Mouse (Mus musculus) G1E (cell line): ENCODE measurements around the gene Spcs1. TPM values are rescaled to one million over a fixed set of nuclear protein-coding genes. Genes with fewer than 3 reads are reported as not detected.

Source experiments
- ATAC-seq: 2 replicates; pipeline ENCODE4 v1.8.0; 2016; ENCODE audit warnings: mild to moderate bottlenecking; ENCODE audit not compliant: insufficient number of reproducible peaks, poor library complexity, low FRiP score, severe bottlenecking; ENCODE audit errors: extremely low read depth
- DNase-seq: peaks from one replicate; pipeline ENCODE4 v3.0.0; 2012; ENCODE audit warnings: low spot score
- H3K27me3 ChIP-seq: 2 replicates; pipeline ENCODE4 v1.6.1; 2012; ENCODE audit warnings: mild to moderate bottlenecking, low read length, inconsistent platforms; ENCODE audit not compliant: insufficient read depth
- H3K36me3 ChIP-seq: replicated peaks from 2 replicates; pipeline ENCODE3; 2012; ENCODE audit warnings: mild to moderate bottlenecking, inconsistent platforms
- H3K4me1 ChIP-seq: 2 replicates; pipeline ENCODE4 v1.6.1; 2012; ENCODE audit warnings: low read depth, low read length, inconsistent platforms, mixed read lengths; ENCODE audit not compliant: insufficient read depth
- H3K4me3 ChIP-seq: 2 replicates; pipeline ENCODE4 v1.5.1; 2012; ENCODE audit warnings: low read depth, mild to moderate bottlenecking, inconsistent platforms, low read length, moderate library complexity, mixed read lengths
- H3K9me3 ChIP-seq: replicated peaks from 2 replicates; pipeline ENCODE4 v1.6.1; 2012; ENCODE audit warnings: inconsistent platforms
- CTCF ChIP-seq: IDR thresholded peaks from 2 replicates; pipeline ENCODE4 v1.5.1; 2012; ENCODE audit warnings: low read depth, low read length, inconsistent platforms, mixed read lengths
- GATA1 ChIP-seq: IDR thresholded peaks from 2 replicates; pipeline ENCODE4 v1.6.1; 2012; ENCODE audit warnings: borderline replicate concordance, low read length, inconsistent platforms, mixed read lengths
- GATA2 ChIP-seq: IDR thresholded peaks from 2 replicates; pipeline ENCODE4 v1.6.1; 2012; ENCODE audit warnings: low read depth, low read length, inconsistent platforms, borderline replicate concordance
- POLR2AphosphoS5 ChIP-seq: IDR thresholded peaks from 2 replicates; pipeline ENCODE4 v1.6.1; 2012; ENCODE audit warnings: low read depth, low read length, inconsistent platforms; ENCODE audit not compliant: insufficient replicate concordance
- TAL1 ChIP-seq: conservative IDR thresholded peaks from 2 replicates; pipeline ENCODE4 v1.6.1; 2012; ENCODE audit warnings: low read depth, low read length, inconsistent platforms, mixed read lengths
- polyA plus RNA-seq: library from polyadenylated mRNA; stranded (reverse); fragments of >175 nt; gene quantifications from 2 replicates; pipeline ENCODE4 v1.2.3, GENCODE M21; 2012
- total RNA-seq, 2 experiments: library from RNA; stranded (forward) in 1 of 2; stranded (reverse) in 1 of 2; fragments of 200-1000 nt in 1 of 2; fragments of >200 nt in 1 of 2; fragmentation: Nextera tagmentation in 1 of 2; gene quantifications; 2 replicates each; pipeline ENCODE4 v1.2.3; 2014 to 2017

Gene Spcs1
- total and polyA plus RNA-seq, 3 experiments = 17.7 to 173 (median 124) TPM

- Histone ChIP-seq H3K27me3 (no peaks in the 10 kb centered on the region), H3K9me3 (no peaks in the 10 kb centered on the region), H3K4me1 (peaks cover 11% of the 10 kb centered on the region), H3K4me3 (no peak overlapping the region), H3K36me3 (peaks cover 50% of the 10 kb centered on the region)
- ATAC-seq (peak; percentile 78), DNase-seq (peak; percentile 55)
- no peak for TF ChIP-seq CTCF
- 0 out of 2 replicates have a peak, but pooled peaks have one; percentile 21 for TF ChIP-seq TAL1
- TF ChIP-seq GATA2 = no peak
- no peak for TF ChIP-seq POLR2AphosphoS5
- no peak for TF ChIP-seq GATA1
These were observed 42.4 kb downstream of the Spcs1 start for GRCm38 (mm10) chr14:30959031-30959430.

- DNase-seq (no peak), ATAC-seq (no peak)
- peaks cover 52% of the 10 kb centered on the region for H3K36me3 ChIP-seq
- peaks cover 15% of the 10 kb centered on the region for H3K4me1 ChIP-seq
- no peak for TF ChIP-seq GATA1
- TF ChIP-seq TAL1 = no peak
- no peak for TF ChIP-seq POLR2AphosphoS5
- TF ChIP-seq GATA2 = no peak
- no peak for TF ChIP-seq CTCF
- H3K27me3 ChIP-seq = no peaks in the 10 kb centered on the region
- no peaks in the 10 kb centered on the region for H3K9me3 ChIP-seq
- no peak overlapping the region for H3K4me3 ChIP-seq
These were observed 43.0 kb downstream of the Spcs1 start for GRCm38 (mm10) chr14:30958517-30958916.

GRCm38 (mm10) chr14:30951154-30951825 is 50.2 kb downstream of the Spcs1 start, which contains the start of gene Nek4:
Nek4 (plus strand) TSS chr14:30951377.
- Histone ChIP-seq H3K4me1 (peaks cover 28% of the 10 kb centered on the region), H3K27me3 (0 out of 2 replicates have a peak, but pooled peaks cover under 1% of the 10 kb centered on the region), H3K9me3 (no peaks in the 10 kb centered on the region), H3K36me3 (peaks cover 19% of the 10 kb centered on the region), H3K4me3 (peak within 1 kb of the TSS; percentile 96)
- ATAC-seq = peak; percentile 98
- DNase-seq = peak; percentile 93
- TF ChIP-seq GATA2 (no peak), POLR2AphosphoS5 (no peak), CTCF (no peak), TAL1 (no peak), GATA1 (no peak)

GRCm38 (mm10) chr14:30949986-30950385 is 51.5 kb downstream of the Spcs1 start:
- peaks cover 11% of the 10 kb centered on the region for H3K27me3 ChIP-seq
- H3K36me3 ChIP-seq = peaks cover 12% of the 10 kb centered on the region
- no peak overlapping the region for H3K4me3 ChIP-seq
- ATAC-seq (no peak), DNase-seq (no peak)
- TF ChIP-seq POLR2AphosphoS5 (no peak), GATA1 (no peak), GATA2 (no peak), CTCF (no peak), TAL1 (no peak)
- H3K4me1 ChIP-seq = peaks cover 28% of the 10 kb centered on the region
- no peaks in the 10 kb centered on the region for H3K9me3 ChIP-seq

Other genes with a start within 250 kb of the Spcs1 start
- 12.2 and 12.5 TPM in 2 replicates for gene Tmem110, start 176.1 kb downstream of the Spcs1 start, total RNA-seq (2014; fragmentation: Nextera tagmentation)
- gene Tmem110, start 176.1 kb downstream of the Spcs1 start, total RNA-seq (2017) = 5.8 and 6.0 TPM in 2 replicates
- 14.5 and 14.6 TPM in 2 replicates for gene Tmem110, start 176.1 kb downstream of the Spcs1 start, polyA plus RNA-seq
- 1.2 TPM in 1 of 2 replicates, not detected in the other for gene Mustn1, start 122.5 kb downstream of the Spcs1 start, total RNA-seq (2014; fragmentation: Nextera tagmentation)
- gene Mustn1, start 122.5 kb downstream of the Spcs1 start, total RNA-seq (2017) = 0.38 and 0.64 TPM in 2 replicates
- 0.06 and 0.20 TPM in 2 replicates for gene Mustn1, start 122.5 kb downstream of the Spcs1 start, polyA plus RNA-seq
- gene Itih4, start 115.2 kb downstream of the Spcs1 start, total RNA-seq (2014; fragmentation: Nextera tagmentation) = not detected in 2 replicates
- gene Itih4, start 115.2 kb downstream of the Spcs1 start, total RNA-seq (2017) = 0.11 TPM in 1 of 2 replicates, not detected in the other
- gene Itih4, start 115.2 kb downstream of the Spcs1 start, polyA plus RNA-seq = not detected in 2 replicates
- not detected in 2 replicates for gene Itih3, start 77.9 kb downstream of the Spcs1 start, total RNA-seq (2014; fragmentation: Nextera tagmentation)
- gene Itih3, start 77.9 kb downstream of the Spcs1 start, total RNA-seq (2017) = not detected in 2 replicates
- not detected in 2 replicates for gene Itih3, start 77.9 kb downstream of the Spcs1 start, polyA plus RNA-seq
- not detected in 2 replicates for gene Itih1, start 58.4 kb downstream of the Spcs1 start, total RNA-seq (2014; fragmentation: Nextera tagmentation)
- gene Itih1, start 58.4 kb downstream of the Spcs1 start, total RNA-seq (2017) = not detected in 2 replicates
- not detected in 2 replicates for gene Itih1, start 58.4 kb downstream of the Spcs1 start, polyA plus RNA-seq
- gene Nek4, start 50.3 kb downstream of the Spcs1 start, total RNA-seq (2014; fragmentation: Nextera tagmentation) = 21.9 and 23.0 TPM in 2 replicates
- 13.6 and 14.6 TPM in 2 replicates for gene Nek4, start 50.3 kb downstream of the Spcs1 start, total RNA-seq (2017)
- 6.3 and 7.3 TPM in 2 replicates for gene Nek4, start 50.3 kb downstream of the Spcs1 start, polyA plus RNA-seq
- 48.8 and 53.6 TPM in 2 replicates for gene Glt8d1, start 272 bp downstream of the Spcs1 start, total RNA-seq (2014; fragmentation: Nextera tagmentation)
- 23.7 and 34.4 TPM in 2 replicates for gene Glt8d1, start 272 bp downstream of the Spcs1 start, total RNA-seq (2017)
- 4.5 and 4.7 TPM in 2 replicates for gene Glt8d1, start 272 bp downstream of the Spcs1 start, polyA plus RNA-seq
- gene Pbrm1, start 17.5 kb upstream of the Spcs1 start, total RNA-seq (2014; fragmentation: Nextera tagmentation) = 144 and 168 TPM in 2 replicates
- gene Pbrm1, start 17.5 kb upstream of the Spcs1 start, total RNA-seq (2017) = 51.4 and 61.2 TPM in 2 replicates
- 11.9 and 15.3 TPM in 2 replicates for gene Pbrm1, start 17.5 kb upstream of the Spcs1 start, polyA plus RNA-seq
- 376 and 398 TPM in 2 replicates for gene Gnl3, start 17.5 kb upstream of the Spcs1 start, total RNA-seq (2014; fragmentation: Nextera tagmentation)
- 271 and 308 TPM in 2 replicates for gene Gnl3, start 17.5 kb upstream of the Spcs1 start, total RNA-seq (2017)
- gene Gnl3, start 17.5 kb upstream of the Spcs1 start, polyA plus RNA-seq = 21.8 and 37.9 TPM in 2 replicates
- gene Smim4, start 127.3 kb upstream of the Spcs1 start, total RNA-seq (2014; fragmentation: Nextera tagmentation) = 32.1 and 36.7 TPM in 2 replicates
- gene Smim4, start 127.3 kb upstream of the Spcs1 start, total RNA-seq (2017) = 167 and 173 TPM in 2 replicates
- 71.4 and 93.4 TPM in 2 replicates for gene Smim4, start 127.3 kb upstream of the Spcs1 start, polyA plus RNA-seq
- gene Nt5dc2, start 129.4 kb upstream of the Spcs1 start, total RNA-seq (2014; fragmentation: Nextera tagmentation) = 213 and 233 TPM in 2 replicates
- gene Nt5dc2, start 129.4 kb upstream of the Spcs1 start, total RNA-seq (2017) = 136 and 175 TPM in 2 replicates
- gene Nt5dc2, start 129.4 kb upstream of the Spcs1 start, polyA plus RNA-seq = 381 and 572 TPM in 2 replicates
- not detected in 2 replicates for gene Stab1, start 167.0 kb upstream of the Spcs1 start, total RNA-seq (2014; fragmentation: Nextera tagmentation)
- gene Stab1, start 167.0 kb upstream of the Spcs1 start, total RNA-seq (2017) = 0.44 and 0.52 TPM in 2 replicates
- not detected in 2 replicates for gene Stab1, start 167.0 kb upstream of the Spcs1 start, polyA plus RNA-seq
- gene Tnnc1, start 206.6 kb upstream of the Spcs1 start, total RNA-seq (2014; fragmentation: Nextera tagmentation) = 3.3 TPM in 1 of 2 replicates, not detected in the other
- gene Tnnc1, start 206.6 kb upstream of the Spcs1 start, total RNA-seq (2017) = 1.1 TPM in 1 of 2 replicates, not detected in the other
- gene Tnnc1, start 206.6 kb upstream of the Spcs1 start, polyA plus RNA-seq = 0.08 TPM in 1 of 2 replicates, not detected in the other
- gene Nisch, start 215.3 kb upstream of the Spcs1 start, total RNA-seq (2014; fragmentation: Nextera tagmentation) = 287 and 312 TPM in 2 replicates
- gene Nisch, start 215.3 kb upstream of the Spcs1 start, total RNA-seq (2017) = 83.8 and 87.1 TPM in 2 replicates
- 173 and 201 TPM in 2 replicates for gene Nisch, start 215.3 kb upstream of the Spcs1 start, polyA plus RNA-seq
- not detected in 2 replicates for gene Sema3g, start 216.2 kb upstream of the Spcs1 start, total RNA-seq (2014; fragmentation: Nextera tagmentation)
- gene Sema3g, start 216.2 kb upstream of the Spcs1 start, total RNA-seq (2017) = 0.11 TPM in 1 of 2 replicates, not detected in the other
- not detected in 2 replicates for gene Sema3g, start 216.2 kb upstream of the Spcs1 start, polyA plus RNA-seq
- 11.7 and 13.2 TPM in 2 replicates for gene Phf7, start 249.6 kb upstream of the Spcs1 start, total RNA-seq (2014; fragmentation: Nextera tagmentation)
- gene Phf7, start 249.6 kb upstream of the Spcs1 start, total RNA-seq (2017) = 5.8 and 6.5 TPM in 2 replicates
- 1.7 and 1.9 TPM in 2 replicates for gene Phf7, start 249.6 kb upstream of the Spcs1 start, polyA plus RNA-seq
- gene Bap1, start 249.8 kb upstream of the Spcs1 start, total RNA-seq (2014; fragmentation: Nextera tagmentation) = 26.4 and 47.0 TPM in 2 replicates
- 42.5 and 45.9 TPM in 2 replicates for gene Bap1, start 249.8 kb upstream of the Spcs1 start, total RNA-seq (2017)
- 65.7 and 66.3 TPM in 2 replicates for gene Bap1, start 249.8 kb upstream of the Spcs1 start, polyA plus RNA-seq